Mouse (Mus musculus): ENCODE results near the gene Ccdc6. TPM values are rescaled to one million over a fixed set of nuclear protein-coding genes. Genes with fewer than 3 reads are reported as not detected.

Ccdc6 gene
- total and polyA plus RNA-seq, 3 experiments = 25.4 to 143 (median 42.0) TPM

GRCm38 (mm10) chr10:70224571-70224970, 127.7 kb downstream of the Ccdc6 start (continued):
- no peak for TF ChIP-seq EP300 (IDR thresholded peaks at IDR 0.05; ENCODE audit: low read depth in 1 of 2, low read length in 2 of 2)

DNA sequence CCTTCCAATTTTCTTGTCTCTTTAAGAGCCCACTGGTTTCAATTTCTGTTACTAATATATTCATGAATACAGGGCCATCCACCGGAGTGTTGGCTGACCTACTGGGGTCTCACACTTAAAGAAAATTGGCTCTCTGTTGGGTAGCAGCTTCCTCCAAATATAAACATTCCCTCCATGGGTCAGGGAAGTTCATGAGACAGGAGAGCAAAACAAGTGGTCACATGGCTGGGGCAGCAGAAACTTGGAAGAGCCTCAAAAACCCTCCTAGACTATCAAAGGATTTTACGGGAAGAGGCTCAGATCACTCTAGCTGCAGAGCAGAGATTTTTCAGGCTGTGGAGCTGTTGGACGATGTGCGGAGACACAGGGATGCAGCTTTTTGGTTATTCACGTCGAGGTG, 128.8 kb downstream of the Ccdc6 start:
- no peaks in the 10 kb centered on the region for H3K9me3 ChIP-seq (replicated peaks; ENCODE audit: insufficient read depth, low read length)
- no peak overlapping the region for H3K4me3 ChIP-seq (ENCODE audit: control insufficient read depth in 1 of 2, insufficient read depth in 1 of 2, low read depth in 2 of 2, low read length in 2 of 2)
- H3K27me3 ChIP-seq (ENCODE audit: control insufficient read depth in 1 of 2, insufficient read depth in 2 of 2, low read length in 2 of 2) = no peaks in the 10 kb centered on the region
- TF ChIP-seq MYC (IDR thresholded peaks at IDR 0.05; ENCODE audit: low read depth, low read length) (no peak), CTCF (IDR thresholded peaks at IDR 0.05 in 2 of 3, conservative IDR thresholded peaks at IDR 0.05 in 1 of 3; ENCODE audit: control insufficient read depth in 1 of 3, insufficient read depth in 1 of 3, low read depth in 2 of 3, low read length in 3 of 3, poor library complexity in 1 of 3, severe bottlenecking in 1 of 3) (no peak), CHD2 (IDR thresholded peaks at IDR 0.05; ENCODE audit: low read length) (no peak), E2F4 (IDR thresholded peaks at IDR 0.05; ENCODE audit: borderline replicate concordance, low read depth, low read length) (no peak), SIN3A (IDR thresholded peaks at IDR 0.05; ENCODE audit: low read length) (no peak), POLR2A (IDR thresholded peaks at IDR 0.05; ENCODE audit: control insufficient read depth in 1 of 2, insufficient read depth in 1 of 2, low read depth in 1 of 2, low read length in 2 of 2, poor library complexity in 1 of 2) (no peak), MAZ (IDR thresholded peaks at IDR 0.05; ENCODE audit: low read depth, low read length) (no peak), KAT2A (conservative IDR thresholded peaks at IDR 0.05; ENCODE audit: low read depth, low read length) (no peak), TAL1 (IDR thresholded peaks at IDR 0.05; ENCODE audit: low read length) (no peak), RCOR1 (IDR thresholded peaks at IDR 0.05; ENCODE audit: low read depth, low read length) (no peak), JUND (IDR thresholded peaks at IDR 0.05; ENCODE audit: low read depth, low read length) (no peak), GABPA (IDR thresholded peaks at IDR 0.05; ENCODE audit: low read depth, low read length) (no peak), BHLHE40 (IDR thresholded peaks at IDR 0.05; ENCODE audit: borderline replicate concordance, low read depth, low read length) (no peak), POLR2AphosphoS2 (IDR thresholded peaks at IDR 0.05; ENCODE audit: low read length) (no peak)
- H3K36me3 ChIP-seq (ENCODE audit: control insufficient read depth in 1 of 2, insufficient read depth in 2 of 2, low read length in 2 of 2) = no peaks in the 10 kb centered on the region
- no peaks in the 10 kb centered on the region for H3K79me2 ChIP-seq (ENCODE audit: control insufficient read depth, insufficient read depth, low read length, poor library complexity)
- H3K9ac ChIP-seq (ENCODE audit: control insufficient read depth, low read depth, low read length, poor library complexity, severe bottlenecking) = no peak overlapping the region
- no peak overlapping the region for H3K27ac ChIP-seq (ENCODE audit: control insufficient read depth, low read depth, low read length)
- H3K4me1 ChIP-seq (ENCODE audit: control insufficient read depth in 1 of 2, insufficient read depth in 2 of 2, low read length in 2 of 2) = no peaks in the 10 kb centered on the region
- DNase-seq (ENCODE audit: low read depth, low spot score) = no peak

DNA sequence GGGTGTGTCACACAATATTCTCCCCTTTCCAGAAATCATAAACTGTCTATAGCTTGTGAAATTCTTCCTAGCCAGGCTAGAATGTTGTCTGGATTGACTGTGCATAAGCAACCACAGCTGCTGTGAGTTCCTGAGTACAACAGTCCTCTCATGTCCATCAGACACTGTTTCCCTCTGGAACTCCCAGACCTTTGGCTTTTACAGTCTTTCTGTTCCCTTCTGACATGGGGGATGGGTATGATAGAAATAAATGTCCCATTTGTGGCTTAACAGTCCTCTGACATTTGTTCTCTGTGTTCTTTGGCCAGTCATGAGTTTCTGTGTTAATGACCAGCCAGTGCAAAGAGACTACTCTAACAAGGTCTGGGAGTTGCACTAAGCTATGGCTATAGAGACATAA, 129.7 kb downstream of the Ccdc6 start:
- no peak for DNase-seq (ENCODE audit: low read depth, low spot score)
- Histone ChIP-seq H3K9ac (ENCODE audit: control insufficient read depth, low read depth, low read length, poor library complexity, severe bottlenecking) (no peak overlapping the region), H3K27ac (ENCODE audit: control insufficient read depth, low read depth, low read length) (no peak overlapping the region), H3K4me1 (ENCODE audit: control insufficient read depth in 1 of 2, insufficient read depth in 2 of 2, low read length in 2 of 2) (no peaks in the 10 kb centered on the region), H3K9me3 (replicated peaks; ENCODE audit: insufficient read depth, low read length) (no peaks in the 10 kb centered on the region), H3K4me3 (ENCODE audit: control insufficient read depth in 1 of 2, insufficient read depth in 1 of 2, low read depth in 2 of 2, low read length in 2 of 2) (no peak overlapping the region), H3K79me2 (ENCODE audit: control insufficient read depth, insufficient read depth, low read length, poor library complexity) (no peaks in the 10 kb centered on the region), H3K36me3 (ENCODE audit: control insufficient read depth in 1 of 2, insufficient read depth in 2 of 2, low read length in 2 of 2) (no peaks in the 10 kb centered on the region), H3K27me3 (ENCODE audit: control insufficient read depth in 1 of 2, insufficient read depth in 2 of 2, low read length in 2 of 2) (no peaks in the 10 kb centered on the region)
- no peak for TF ChIP-seq ELF1 (IDR thresholded peaks at IDR 0.05; ENCODE audit: low read depth, low read length)
- TF ChIP-seq TBP (IDR thresholded peaks at IDR 0.05; ENCODE audit: low read depth, low read length) = no peak
- TF ChIP-seq MYC (IDR thresholded peaks at IDR 0.05; ENCODE audit: low read depth, low read length) = no peak
- TF ChIP-seq SIN3A (IDR thresholded peaks at IDR 0.05; ENCODE audit: low read length) = no peak
- no peak for TF ChIP-seq MAZ (IDR thresholded peaks at IDR 0.05; ENCODE audit: low read depth, low read length)
- no peak for TF ChIP-seq NRF1 (IDR thresholded peaks at IDR 0.05; ENCODE audit: insufficient read depth, low read depth, low read length, poor library complexity, severe bottlenecking)
- TF ChIP-seq RCOR1 (IDR thresholded peaks at IDR 0.05; ENCODE audit: low read depth, low read length) = no peak
- no peak for TF ChIP-seq NELFE (IDR thresholded peaks at IDR 0.05; ENCODE audit: low read depth, low read length)
- no peak for TF ChIP-seq RAD21 (IDR thresholded peaks at IDR 0.05; ENCODE audit: low read depth, low read length)
- TF ChIP-seq HCFC1 (IDR thresholded peaks at IDR 0.05; ENCODE audit: low read depth, low read length) = no peak
- no peak for TF ChIP-seq POLR2AphosphoS5 (IDR thresholded peaks at IDR 0.05; ENCODE audit: borderline replicate concordance, low read depth, low read length)
- no peak for TF ChIP-seq USF1 (IDR thresholded peaks at IDR 0.05; ENCODE audit: low read depth, low read length)
- TF ChIP-seq ZNF384 (IDR thresholded peaks at IDR 0.05; ENCODE audit: low read depth, low read length) = no peak
- TF ChIP-seq USF2 (IDR thresholded peaks at IDR 0.05; ENCODE audit: borderline replicate concordance in 1 of 2, insufficient read depth in 1 of 2, low read depth in 1 of 2, low read length in 2 of 2) = no peak
- no peak for TF ChIP-seq CHD2 (IDR thresholded peaks at IDR 0.05; ENCODE audit: low read length)
- no peak for TF ChIP-seq KAT2A (conservative IDR thresholded peaks at IDR 0.05; ENCODE audit: low read depth, low read length)
- TF ChIP-seq MAFK (IDR thresholded peaks at IDR 0.05; ENCODE audit: borderline replicate concordance, low read depth, low read length) = no peak
- TF ChIP-seq ETS1 (IDR thresholded peaks at IDR 0.05; ENCODE audit: low read depth, low read length) = no peak
- no peak for TF ChIP-seq MYB (IDR thresholded peaks at IDR 0.05; ENCODE audit: low read depth, low read length)
- no peak for TF ChIP-seq JUND (IDR thresholded peaks at IDR 0.05; ENCODE audit: low read depth, low read length)
